Mouse (Mus musculus): ENCODE results near the gene Chpf2. TPM values are rescaled to one million over a fixed set of nuclear protein-coding genes. Genes with fewer than 3 reads are reported as not detected.

The Chpf2 gene
- polyA plus RNA-seq, 1 experiment from 2014 or later, result 31.6 TPM

DNA sequence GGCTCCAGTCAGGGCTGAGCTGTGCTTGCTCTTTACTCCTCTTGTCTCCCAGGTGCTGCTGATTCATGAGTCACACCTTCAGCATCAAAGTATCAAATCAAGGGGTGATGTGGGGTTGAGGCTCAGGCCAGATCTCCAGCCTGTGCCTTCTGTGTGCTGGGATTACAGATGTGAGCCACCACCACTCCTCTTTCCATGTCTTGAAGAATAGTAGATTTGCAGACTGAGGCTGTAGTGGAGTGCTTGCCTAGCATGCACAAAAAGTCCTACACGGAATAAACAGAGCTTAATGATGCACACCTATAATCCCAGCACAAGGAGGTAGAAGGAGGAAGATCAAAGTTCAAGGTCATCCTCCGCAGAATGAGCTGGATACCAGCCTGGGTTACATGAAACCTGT is 29.8 kb upstream of the Chpf2 start, which contains the start of gene 4931409K22Rik:
TSS of gene 4931409K22Rik (minus strand) at position 101 of the 400 bp plus-strand sequence.
- Histone ChIP-seq H3K4me3 (no peak within 1 kb of the TSS), H3K27me3 (no peaks in the 10 kb centered on the region), H3K36me3 (no peaks in the 10 kb centered on the region), H3K27ac (no peak within 1 kb of the TSS), H3K4me1 (peaks cover 23% of the 10 kb centered on the region), H3K4me2 (replicated peaks) (no peak within 1 kb of the TSS), H3K9me3 (no peaks in the 10 kb centered on the region), H3K9ac (no peak within 1 kb of the TSS)
- 73% methylated on average over 2 of the region's 2 CpGs for WGBS
- no peak for ATAC-seq (ENCODE audit: low FRiP score, low read depth)

DNA sequence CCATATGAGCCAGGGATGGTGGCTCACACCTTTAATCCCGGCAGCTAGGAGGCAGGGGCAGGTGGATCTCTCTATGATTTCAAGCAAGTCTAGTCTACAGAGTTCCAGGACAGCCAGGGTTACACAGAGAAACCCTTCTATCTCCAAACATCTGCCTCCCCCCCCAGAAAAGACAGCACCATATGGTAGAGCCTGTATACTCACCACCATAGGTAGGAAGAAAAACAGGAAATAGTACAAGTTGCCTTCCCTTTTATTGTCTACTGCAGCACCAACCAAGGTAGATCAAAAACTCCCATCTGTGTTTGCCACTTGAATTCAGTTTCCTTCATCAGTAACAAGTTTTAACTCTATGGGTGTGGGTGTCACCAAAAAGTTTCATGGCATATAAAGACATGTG is 10.6 kb upstream of the Chpf2 start:
- 87% methylated on average over 1 of the region's 1 CpGs for WGBS

DNA sequence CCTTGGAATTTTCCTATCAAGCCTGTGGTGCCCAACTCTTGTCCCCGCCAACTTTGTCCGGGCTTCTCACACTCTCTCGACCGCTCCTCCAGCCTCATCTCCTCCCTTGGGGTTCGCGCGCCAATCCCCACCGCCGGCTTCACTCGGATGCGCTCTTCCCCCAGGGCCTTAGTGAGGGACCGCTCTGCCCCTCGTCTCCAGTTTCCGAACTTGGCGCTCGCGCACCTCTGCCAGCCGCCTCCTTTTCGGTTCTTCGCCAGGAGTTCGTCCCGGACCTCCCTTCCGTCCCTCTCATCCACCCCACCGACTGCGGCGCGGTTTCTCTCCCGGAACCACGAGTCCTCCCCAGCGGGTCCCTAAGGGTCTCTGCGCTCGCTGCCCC is 9.7 kb upstream of the Chpf2 start:
- peaks cover 19% of the 10 kb centered on the region for H3K4me1 ChIP-seq
- under 1% methylated on average over 32 of the region's 32 CpGs for WGBS
- H3K4me2 ChIP-seq (replicated peaks), result peak overlapping the region; percentile 90
- H3K27me3 ChIP-seq, result no peaks in the 10 kb centered on the region
- ATAC-seq (ENCODE audit: low FRiP score, low read depth), result peak; percentile 2
- H3K9me3 ChIP-seq, result no peaks in the 10 kb centered on the region
- peak overlapping the region; percentile 79; the same call in 1 of the 2 replicates for H3K27ac ChIP-seq
- peak overlapping the region; percentile 84 for H3K9ac ChIP-seq
- H3K36me3 ChIP-seq, result peaks cover 36% of the 10 kb centered on the region
- H3K4me3 ChIP-seq, result peak overlapping the region; percentile 82

More for the DNA sequence above, 10.6 kb upstream of the Chpf2 start:
- Histone ChIP-seq H3K4me2 (replicated peaks) (peak overlapping the region; percentile 90), H3K27ac (no peak overlapping the region), H3K9me3 (no peaks in the 10 kb centered on the region), H3K9ac (peak overlapping the region; percentile 84), H3K27me3 (no peaks in the 10 kb centered on the region), H3K36me3 (peaks cover 44% of the 10 kb centered on the region), H3K4me3 (peak overlapping the region; percentile 82), H3K4me1 (peaks cover 19% of the 10 kb centered on the region)
- no peak for ATAC-seq (ENCODE audit: low FRiP score, low read depth)

DNA sequence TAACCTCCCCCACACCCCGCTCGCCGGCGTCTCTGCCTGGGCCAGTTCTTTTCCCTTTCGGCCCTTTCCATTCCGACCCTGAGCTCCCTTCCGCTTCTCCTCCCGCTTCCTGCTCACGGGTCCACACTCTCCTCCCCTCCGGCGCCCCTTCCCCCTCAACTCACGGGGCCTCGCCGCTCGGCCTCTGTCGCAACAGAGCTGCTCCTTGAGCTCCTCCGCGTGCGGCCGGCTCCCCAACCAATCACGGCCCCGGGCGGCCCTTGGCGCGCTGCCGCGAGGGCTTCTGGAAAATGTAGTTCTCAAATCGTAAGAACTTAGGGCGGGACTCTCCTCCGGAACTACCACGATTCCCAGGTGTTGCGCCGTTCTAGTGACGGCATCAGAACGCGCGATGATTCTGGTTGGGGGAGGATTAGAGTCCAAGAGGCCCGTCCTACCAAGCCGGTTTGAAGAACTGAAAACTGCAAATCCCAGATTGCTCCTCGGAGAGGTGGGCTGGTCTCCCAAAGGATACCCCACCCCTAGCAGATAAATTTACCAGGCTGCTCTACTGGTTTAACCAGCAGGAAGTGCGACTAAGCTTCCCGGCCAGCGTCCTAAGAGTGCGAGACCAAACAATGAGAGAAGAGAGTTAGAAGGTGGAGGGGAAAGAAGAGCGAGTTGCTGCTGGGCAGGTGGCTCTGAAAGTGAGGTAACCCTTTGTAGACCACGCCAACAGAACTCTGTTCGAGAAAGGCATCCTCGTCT is 9.2 kb upstream of the Chpf2 start, which contains the start of gene Abcf2:
TSS of gene Abcf2 (minus strand) at position 285 of the 747 bp plus-strand sequence.
- WGBS, result under 1% methylated on average over 48 of the region's 48 CpGs
- peak; percentile 97 for ATAC-seq (ENCODE audit: low FRiP score, low read depth)
- no peaks in the 10 kb centered on the region for H3K27me3 ChIP-seq

DNA sequence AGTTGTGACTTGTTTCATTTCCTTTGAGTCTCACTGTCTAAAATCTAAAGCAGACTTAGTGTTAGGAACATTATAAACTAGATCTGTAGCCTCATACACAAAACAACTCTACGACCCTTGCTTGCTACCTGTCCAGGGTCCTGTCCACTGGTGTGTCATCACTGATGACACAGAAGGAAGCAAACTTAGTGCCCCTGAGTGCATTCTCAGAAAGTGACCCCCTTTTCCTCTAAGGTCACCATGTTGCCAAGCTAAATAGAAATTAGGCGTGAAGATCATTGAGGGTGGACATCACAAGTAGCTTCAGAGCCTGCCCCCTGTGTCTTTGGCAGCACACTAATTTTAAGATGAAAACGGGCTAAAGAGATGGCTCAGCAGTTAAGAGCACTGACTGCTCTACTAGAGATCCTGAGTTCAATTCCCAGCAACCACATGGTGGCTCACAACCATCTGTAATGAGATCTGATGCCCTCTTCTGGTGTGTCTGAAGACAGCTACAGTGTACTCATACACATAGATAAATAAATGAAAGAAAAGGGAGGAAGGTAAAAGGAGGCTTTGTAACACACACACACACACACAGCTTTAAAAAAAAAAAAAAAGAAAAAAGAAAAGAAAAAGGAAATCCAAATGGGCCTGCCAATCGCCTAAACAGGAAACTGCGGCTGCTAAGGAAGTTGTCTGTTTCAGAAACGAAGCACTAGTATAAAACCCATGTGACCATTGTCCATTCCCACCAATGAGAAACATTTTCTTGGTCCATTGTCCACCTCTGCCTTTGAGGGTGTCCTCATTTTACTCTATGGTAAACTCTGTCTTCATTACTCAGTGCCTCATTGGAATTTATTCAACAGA is 8.2 kb upstream of the Chpf2 start:
- Histone ChIP-seq H3K27me3 (no peaks in the 10 kb centered on the region), H3K27ac (peak overlapping the region; percentile 78; the same call in 1 of the 2 replicates), H3K4me2 (replicated peaks) (peak overlapping the region; percentile 69), H3K4me1 (peaks cover 19% of the 10 kb centered on the region), H3K4me3 (peak overlapping the region; percentile 82), H3K36me3 (peaks cover 20% of the 10 kb centered on the region), H3K9me3 (no peaks in the 10 kb centered on the region), H3K9ac (peak overlapping the region; percentile 66)
- ATAC-seq (ENCODE audit: low FRiP score, low read depth), result no peak
- 69% methylated on average over 6 of the region's 6 CpGs for WGBS

More for the DNA sequence above, 9.2 kb upstream of the Chpf2 start, which contains the start of gene Abcf2:
- Histone ChIP-seq H3K27ac (peak within 1 kb of the TSS; percentile 79), H3K9me3 (no peaks in the 10 kb centered on the region), H3K9ac (peak within 1 kb of the TSS; percentile 84), H3K4me1 (peaks cover 19% of the 10 kb centered on the region), H3K4me2 (replicated peaks) (peak within 1 kb of the TSS; percentile 90), H3K4me3 (peak within 1 kb of the TSS; percentile 82), H3K36me3 (peaks cover 30% of the 10 kb centered on the region)

DNA sequence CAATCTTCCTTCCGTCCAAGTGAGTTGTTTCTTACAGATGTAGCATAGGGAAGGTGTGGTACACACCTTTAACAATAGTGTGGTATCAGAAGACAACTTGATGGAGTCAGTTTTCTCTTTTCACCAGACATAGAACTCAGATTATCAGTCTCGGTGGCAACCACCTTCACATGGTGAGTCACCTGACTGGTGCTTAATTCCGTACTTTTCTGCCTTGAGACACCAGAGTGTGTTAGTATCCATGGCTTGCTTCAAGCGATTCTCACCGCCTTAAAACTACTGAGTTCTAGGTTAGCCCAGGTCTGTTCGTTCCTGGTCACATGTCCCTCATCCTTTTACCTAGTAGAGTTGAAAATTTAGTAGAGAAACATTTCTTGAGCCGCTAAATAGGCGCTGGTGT is 435 bp upstream of the Chpf2 start:
- ATAC-seq (ENCODE audit: low FRiP score, low read depth), result peak; percentile 41
- 11% methylated on average over 8 of the region's 8 CpGs for WGBS
- H3K4me3 ChIP-seq, result peak overlapping the region; percentile 89
- H3K36me3 ChIP-seq, result peaks cover 31% of the 10 kb centered on the region
- H3K27ac ChIP-seq, result peak overlapping the region; percentile 23; the same call in 1 of the 2 replicates
- H3K9ac ChIP-seq, result peak overlapping the region; percentile 88
- peak overlapping the region; percentile 81 for H3K4me2 ChIP-seq (replicated peaks)
- peaks cover 23% of the 10 kb centered on the region for H3K4me1 ChIP-seq
- H3K27me3 ChIP-seq, result no peaks in the 10 kb centered on the region
- no peaks in the 10 kb centered on the region for H3K9me3 ChIP-seq

DNA sequence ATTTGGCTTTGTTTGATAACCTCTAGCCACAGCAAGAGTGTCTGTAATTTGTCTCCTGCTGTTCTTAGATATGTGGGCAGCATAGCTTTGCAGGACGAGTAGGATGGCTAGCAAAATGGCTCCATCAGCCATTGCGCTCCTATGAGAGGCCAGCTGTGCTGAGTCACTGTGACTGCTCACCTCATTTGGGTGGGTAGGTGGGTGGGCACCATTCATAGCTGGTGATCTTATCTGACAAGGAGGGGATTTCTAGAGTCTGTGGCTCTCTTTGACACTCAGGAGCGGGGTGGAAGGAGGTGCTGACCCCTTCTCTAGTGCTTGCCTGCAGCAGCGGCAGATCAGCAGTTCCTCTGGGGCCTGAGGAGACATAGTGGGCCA is 648 bp downstream of the Chpf2 start:
- peaks cover 42% of the 10 kb centered on the region for H3K36me3 ChIP-seq
- H3K27ac ChIP-seq, result peak overlapping the region; percentile 23
- H3K4me1 ChIP-seq, result peaks cover 33% of the 10 kb centered on the region
- peak overlapping the region; percentile 81 for H3K4me2 ChIP-seq (replicated peaks)
- no peaks in the 10 kb centered on the region; the same call in 1 of the 2 replicates for H3K27me3 ChIP-seq
- H3K4me3 ChIP-seq, result peak overlapping the region; percentile 89
- peak overlapping the region; percentile 88 for H3K9ac ChIP-seq
- ATAC-seq (ENCODE audit: low FRiP score, low read depth), result no peak
- WGBS, result 31% methylated on average over 4 of the region's 4 CpGs
- no peaks in the 10 kb centered on the region for H3K9me3 ChIP-seq

DNA sequence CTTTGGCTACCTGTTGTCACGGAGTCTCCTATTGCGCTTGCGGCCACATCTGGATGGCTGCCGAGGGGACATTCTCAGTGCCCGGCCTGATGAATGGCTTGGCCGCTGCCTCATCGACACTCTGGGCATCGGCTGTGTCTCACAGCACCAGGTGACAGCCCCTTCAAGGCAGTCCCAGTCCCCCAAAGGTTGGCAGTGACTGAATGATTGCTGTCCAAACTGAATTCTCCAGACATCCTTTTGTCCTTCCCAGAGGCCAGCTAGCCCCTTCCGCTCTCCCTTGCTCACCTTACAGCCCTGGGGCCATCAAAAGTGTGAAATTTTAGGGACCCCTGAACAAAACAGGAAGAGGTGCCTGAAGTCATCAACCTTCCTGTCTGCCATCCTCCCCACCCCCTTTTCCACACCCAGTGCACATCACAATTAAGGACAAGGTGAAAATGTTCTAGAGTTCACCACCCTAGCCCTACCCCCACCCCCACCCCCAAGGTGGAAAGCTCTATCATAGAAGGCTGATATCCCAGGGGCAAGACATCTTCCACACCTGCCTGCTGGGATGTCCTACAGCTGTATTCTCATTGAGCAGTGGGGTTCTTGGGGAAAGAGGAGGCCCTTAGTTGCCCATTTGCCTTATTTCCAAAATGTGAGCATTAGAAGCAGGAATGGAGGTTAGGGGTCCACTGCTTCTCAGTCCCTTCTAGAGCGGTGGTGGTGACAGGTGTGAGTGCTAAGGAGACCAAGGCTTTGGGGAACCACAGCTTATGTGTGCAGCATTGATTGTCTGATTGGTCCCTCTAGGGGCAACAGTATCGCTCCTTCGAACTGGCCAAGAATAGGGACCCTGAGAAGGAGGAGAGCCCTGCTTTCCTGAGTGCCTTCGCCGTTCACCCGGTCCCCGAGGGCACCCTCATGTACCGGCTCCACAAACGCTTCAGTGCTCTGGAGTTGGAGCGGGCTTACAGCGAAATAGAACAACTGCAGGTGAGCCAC is 3.3 kb downstream of the Chpf2 start:
- H3K27me3 ChIP-seq, result no peaks in the 10 kb centered on the region; the same call in 1 of the 2 replicates
- H3K9ac ChIP-seq, result peak overlapping the region; percentile 13; the same call in 1 of the 2 replicates
- WGBS, result 89% methylated on average over 20 of the region's 20 CpGs
- H3K36me3 ChIP-seq, result peaks cover 68% of the 10 kb centered on the region
- no peak overlapping the region for H3K4me3 ChIP-seq
- ATAC-seq (ENCODE audit: low FRiP score, low read depth), result no peak
- H3K4me2 ChIP-seq (replicated peaks), result no peak overlapping the region
- peaks cover 36% of the 10 kb centered on the region for H3K4me1 ChIP-seq
- H3K9me3 ChIP-seq, result no peaks in the 10 kb centered on the region
- H3K27ac ChIP-seq, result no peak overlapping the region

DNA sequence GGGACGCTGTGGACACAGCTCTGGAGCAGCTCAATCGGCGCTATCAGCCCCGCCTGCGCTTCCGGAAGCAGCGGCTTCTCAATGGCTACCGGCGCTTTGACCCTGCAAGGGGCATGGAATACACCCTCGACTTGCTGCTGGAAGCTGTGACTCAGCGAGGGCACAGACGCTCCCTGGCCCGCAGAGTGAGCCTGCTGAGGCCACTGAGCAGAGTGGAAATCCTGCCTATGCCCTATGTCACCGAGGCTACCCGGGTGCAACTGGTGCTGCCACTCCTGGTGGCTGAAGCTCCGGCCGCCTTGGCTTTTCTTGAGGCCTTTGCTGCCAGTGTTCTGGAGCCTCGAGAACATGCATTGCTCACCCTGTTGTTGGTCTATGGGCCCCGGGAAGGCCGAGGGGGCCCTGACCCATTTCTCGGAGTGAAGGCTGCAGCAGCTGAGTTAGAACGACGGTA is 4.8 kb downstream of the Chpf2 start:
- 27% methylated on average over 23 of the region's 23 CpGs for WGBS
- Histone ChIP-seq H3K36me3 (peaks cover 83% of the 10 kb centered on the region), H3K27ac (no peak overlapping the region), H3K27me3 (no peaks in the 10 kb centered on the region; the same call in 1 of the 2 replicates), H3K4me3 (0 out of 2 replicates have a peak overlapping the region, but pooled peaks have one; percentile 5), H3K9me3 (no peaks in the 10 kb centered on the region), H3K4me1 (peaks cover 33% of the 10 kb centered on the region), H3K9ac (peak overlapping the region; percentile 43; the same call in 1 of the 2 replicates), H3K4me2 (replicated peaks) (0 out of 2 replicates have a peak overlapping the region, but pooled peaks have one; percentile 9)
- no peak for ATAC-seq (ENCODE audit: low FRiP score, low read depth)

DNA sequence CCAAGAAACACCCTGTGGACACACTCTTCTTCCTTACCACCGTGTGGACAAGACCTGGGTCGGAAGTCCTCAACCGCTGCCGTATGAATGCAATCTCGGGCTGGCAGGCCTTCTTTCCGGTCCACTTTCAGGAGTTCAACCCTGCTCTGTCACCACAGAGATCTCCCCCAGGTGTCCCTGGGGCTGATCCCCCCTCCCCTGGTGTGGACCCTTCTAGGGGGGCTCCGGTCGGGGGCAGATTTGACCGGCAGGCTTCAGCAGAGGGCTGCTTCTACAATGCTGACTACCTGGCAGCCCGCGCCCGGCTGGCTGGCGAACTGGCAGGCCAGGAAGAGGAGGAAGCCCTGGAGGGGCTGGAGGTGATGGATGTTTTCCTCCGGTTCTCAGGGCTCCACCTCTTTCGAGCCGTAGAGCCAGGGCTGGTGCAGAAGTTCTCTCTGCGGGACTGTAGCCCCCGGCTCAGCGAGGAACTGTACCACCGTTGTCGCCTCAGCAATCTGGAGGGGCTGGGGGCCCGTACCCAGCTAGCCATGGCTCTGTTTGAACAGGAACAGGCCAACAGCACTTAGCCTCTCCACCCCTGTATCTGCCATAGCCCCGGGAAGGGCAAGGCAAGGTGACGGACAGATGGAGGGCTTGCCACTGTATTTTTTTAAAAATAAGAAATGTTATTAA is 5.4 kb downstream of the Chpf2 start:
- H3K36me3 ChIP-seq, result peaks cover 83% of the 10 kb centered on the region
- no peak overlapping the region for H3K4me3 ChIP-seq
- peaks cover 39% of the 10 kb centered on the region for H3K4me1 ChIP-seq
- H3K27me3 ChIP-seq, result no peaks in the 10 kb centered on the region; the same call in 1 of the 2 replicates
- no peak for ATAC-seq (ENCODE audit: low FRiP score, low read depth)
- no peaks in the 10 kb centered on the region for H3K9me3 ChIP-seq
- no peak overlapping the region for H3K4me2 ChIP-seq (replicated peaks)
- H3K9ac ChIP-seq, result 0 out of 2 replicates have a peak overlapping the region, but pooled peaks have one; percentile 43
- H3K27ac ChIP-seq, result no peak overlapping the region
- WGBS, result 58% methylated on average over 24 of the region's 24 CpGs

All from limb, embryonic 13.5 days (tissue).